Mouse (Mus musculus) embryonic facial prominence, embryonic 14.5 days (tissue): Measurements from ENCODE around the gene Dand5. TPM values are rescaled to one million over a fixed set of nuclear protein-coding genes. Genes with fewer than 3 reads are reported as not detected.

Experiments used
- ATAC-seq: fragments of 200-750 bp; cut with Nextera tagmentation; 2 replicates; pipeline ENCODE4 v1.8.0; 2017; ENCODE audit warnings: low read depth, moderate number of reproducible peaks, moderate TSS enrichment
- DNase-seq: peaks from one replicate; pipeline ENCODE4 v3.0.0-alpha.2; 2015; ENCODE audit warnings: low spot score
- H3K27ac ChIP-seq: fragments of 300-500 bp; sonication (generic); replicated peaks from 2 replicates; pipeline ENCODE4 v1.5.1; 2014; ENCODE audit warnings: low read depth, mild to moderate bottlenecking, low read length, moderate library complexity
- H3K27me3 ChIP-seq: fragments of 300-500 bp; sonication (generic); replicated peaks from 2 replicates; pipeline ENCODE4 v1.6.1; 2014; ENCODE audit warnings: low read length; ENCODE audit not compliant: control insufficient read depth, insufficient read depth
- H3K36me3 ChIP-seq: fragments of 300-500 bp; sonication (generic); 2 replicates; pipeline ENCODE4 v1.6.1; 2014; ENCODE audit warnings: low read length, mixed read lengths; ENCODE audit not compliant: control insufficient read depth, insufficient read depth
- H3K4me1 ChIP-seq: fragments of 300-500 bp; sonication (generic); 2 replicates; pipeline ENCODE4 v1.6.1; 2014; ENCODE audit warnings: antibody characterized with exemption, low read length; ENCODE audit not compliant: control insufficient read depth, insufficient read depth
- H3K4me2 ChIP-seq: fragments of 300-500 bp; sonication (generic); 2 replicates; pipeline ENCODE4 v1.6.1; 2014; ENCODE audit warnings: low read depth, mild to moderate bottlenecking, low read length, moderate library complexity, mixed read lengths
- H3K4me3 ChIP-seq: fragments of 300-500 bp; sonication (generic); 2 replicates; pipeline ENCODE4 v1.5.1; 2014; ENCODE audit warnings: low read depth, mild to moderate bottlenecking, low read length
- H3K9ac ChIP-seq: fragments of 300-500 bp; sonication (generic); 2 replicates; pipeline ENCODE4 v1.6.1; 2014; ENCODE audit warnings: low read depth, mild to moderate bottlenecking, low read length, moderate library complexity, mixed read lengths
- H3K9me3 ChIP-seq: fragments of 300-500 bp; sonication (generic); 2 replicates; pipeline ENCODE4 v1.6.1; 2016; ENCODE audit warnings: low read length; ENCODE audit not compliant: control insufficient read depth
- WGBS: fragments of 180-500 bp; shearing (Covaris S2); extraction: QIAGEN DNeasy Blood & Tissue Kit; methylation state at CpG from one replicate; pipeline ENCODE4 v1.1.7; 2014; 5-methylcytosine and 5-hydroxymethylcytosine counted together
- polyA plus RNA-seq: library from polyadenylated mRNA; unstranded; fragments of >200 nt; fragmentation: Nextera tagmentation; extraction: Ambion mirVana; gene quantifications from 2 replicates; pipeline ENCODE4 v1.2.1, GENCODE M21; 2014

The Dand5 gene
- polyA plus RNA-seq, 1 experiment from 2014 or later: 5.8 TPM

- Histone ChIP-seq H3K4me2 (peak overlapping the region; percentile 70), H3K9ac (peak overlapping the region; percentile 52), H3K4me1 (peaks cover 9% of the 10 kb centered on the region), H3K27ac (0 out of 2 replicates have a peak overlapping the region, but pooled peaks have one; percentile 39), H3K27me3 (peaks cover 4% of the 10 kb centered on the region), H3K36me3 (no peaks in the 10 kb centered on the region), H3K9me3 (0 out of 2 replicates have a peak, but pooled peaks cover 2% of the 10 kb centered on the region), H3K4me3 (peak overlapping the region; percentile 38)
- ATAC-seq: peak; percentile 84
- peak; percentile 88 for DNase-seq
- WGBS: under 1% methylated on average over 32 of the region's 32 CpGs
These were observed 11.7 kb downstream of the Dand5 start for GRCm38 (mm10) chr8:84810896-84811295.

GRCm38 (mm10) chr8:84809941-84810280 lies 12.7 kb downstream of the Dand5 start:
- WGBS: 76% methylated on average over 5 of the region's 5 CpGs
- Histone ChIP-seq H3K9ac (no peak overlapping the region), H3K27ac (no peak overlapping the region), H3K36me3 (no peaks in the 10 kb centered on the region), H3K9me3 (0 out of 2 replicates have a peak, but pooled peaks cover 3% of the 10 kb centered on the region), H3K27me3 (peaks cover 4% of the 10 kb centered on the region), H3K4me2 (no peak overlapping the region), H3K4me3 (no peak overlapping the region), H3K4me1 (peaks cover 9% of the 10 kb centered on the region)
- no peak for ATAC-seq
- DNase-seq: no peak

- ATAC-seq: no peak
- peaks cover 4% of the 10 kb centered on the region for H3K27me3 ChIP-seq
These were observed 13.3 kb downstream of the Dand5 start for GRCm38 (mm10) chr8:84809109-84809940.

GRCm38 (mm10) chr8:84806031-84806430 lies 16.6 kb downstream of the Dand5 start:
- peaks cover 6% of the 10 kb centered on the region for H3K27me3 ChIP-seq

More at GRCm38 (mm10) chr8:84809109-84809940, 13.3 kb downstream of the Dand5 start:
- Histone ChIP-seq H3K4me2 (no peak overlapping the region), H3K9ac (no peak overlapping the region), H3K4me1 (peaks cover 9% of the 10 kb centered on the region), H3K27ac (no peak overlapping the region), H3K4me3 (no peak overlapping the region), H3K36me3 (no peaks in the 10 kb centered on the region), H3K9me3 (0 out of 2 replicates have a peak, but pooled peaks cover 3% of the 10 kb centered on the region)
- 59% methylated on average over 12 of the region's 12 CpGs for WGBS
- DNase-seq: no peak

GRCm38 (mm10) chr8:84799999-84800831 lies 22.4 kb downstream of the Dand5 start, which contains the start of gene Nfix:
TSS of gene Nfix (minus strand) at chr8:84800344.
- Histone ChIP-seq H3K4me3 (peak within 1 kb of the TSS; percentile 71), H3K4me1 (peaks cover 25% of the 10 kb centered on the region), H3K27me3 (peaks cover 18% of the 10 kb centered on the region), H3K9ac (peak within 1 kb of the TSS; percentile 95), H3K4me2 (peak within 1 kb of the TSS; percentile 89), H3K36me3 (peaks cover 18% of the 10 kb centered on the region; the same call in 1 of the 2 replicates), H3K9me3 (no peaks in the 10 kb centered on the region), H3K27ac (peak within 1 kb of the TSS; percentile 96)
- WGBS: 2% methylated on average over 25 of the region's 125 CpGs
- DNase-seq: peak; percentile 76
- peak; percentile 62 for ATAC-seq

More at GRCm38 (mm10) chr8:84806031-84806430, 16.6 kb downstream of the Dand5 start:
- 92% methylated on average over 5 of the region's 5 CpGs for WGBS
- H3K4me1 ChIP-seq: peaks cover 4% of the 10 kb centered on the region
- no peak overlapping the region for H3K4me3 ChIP-seq
- H3K4me2 ChIP-seq: no peak overlapping the region
- no peak overlapping the region for H3K9ac ChIP-seq
- ATAC-seq: no peak
- no peak for DNase-seq
- no peak overlapping the region for H3K27ac ChIP-seq
- 0 out of 2 replicates have a peak, but pooled peaks cover 3% of the 10 kb centered on the region for H3K9me3 ChIP-seq
- H3K36me3 ChIP-seq: no peaks in the 10 kb centered on the region

GRCm38 (mm10) chr8:84799136-84799931 lies 23.3 kb downstream of the Dand5 start:
- Histone ChIP-seq H3K27me3 (peaks cover 18% of the 10 kb centered on the region), H3K9me3 (no peaks in the 10 kb centered on the region)

GRCm38 (mm10) chr8:84798446-84799135 lies 24.0 kb downstream of the Dand5 start:
- no peak for ATAC-seq
- 49% methylated on average over 10 of the region's 10 CpGs for WGBS
- Histone ChIP-seq H3K4me3 (peak overlapping the region; percentile 71), H3K27me3 (peaks cover 18% of the 10 kb centered on the region), H3K9me3 (no peaks in the 10 kb centered on the region), H3K36me3 (peaks cover 18% of the 10 kb centered on the region; the same call in 1 of the 2 replicates), H3K9ac (peak overlapping the region; percentile 95), H3K4me1 (peaks cover 42% of the 10 kb centered on the region), H3K4me2 (peak overlapping the region; percentile 89), H3K27ac (peak overlapping the region; percentile 96)
- no peak for DNase-seq

More at GRCm38 (mm10) chr8:84799136-84799931, 23.3 kb downstream of the Dand5 start:
- Histone ChIP-seq H3K4me1 (peaks cover 34% of the 10 kb centered on the region), H3K36me3 (peaks cover 18% of the 10 kb centered on the region; the same call in 1 of the 2 replicates), H3K4me2 (peak overlapping the region; percentile 89), H3K27ac (peak overlapping the region; percentile 96), H3K4me3 (peak overlapping the region; percentile 71), H3K9ac (peak overlapping the region; percentile 95)
- DNase-seq (peak; percentile 66), ATAC-seq (peak; percentile 15; the same call in 1 of the 2 replicates)
- under 1% methylated on average over 31 of the region's 108 CpGs for WGBS
